Mouse (Mus musculus) urinary bladder, adult 2 months (tissue): Measurements from ENCODE around the gene Rassf5. TPM values are rescaled to one million over a fixed set of nuclear protein-coding genes. Genes with fewer than 3 reads are reported as not detected.
"Not testable (repeated sequence)": the region's sequence is repeated elsewhere in the genome, so short reads cannot be mapped to it uniquely, and the experiment has no call there.

ENCODE experiments used
- DNase-seq: peaks from one replicate; pipeline ENCODE4 v3.0.0; 2022; ENCODE audit warnings: low spot score
- polyA plus RNA-seq: library from polyadenylated mRNA; depleted of rRNA; stranded (reverse); fragments of >200 nt; gene quantifications from 2 replicates; pipeline ENCODE4 v1.2.3, GENCODE M21; 2012

Rassf5 gene
- polyA plus RNA-seq, 1 experiment: 12.2 TPM

DNA sequence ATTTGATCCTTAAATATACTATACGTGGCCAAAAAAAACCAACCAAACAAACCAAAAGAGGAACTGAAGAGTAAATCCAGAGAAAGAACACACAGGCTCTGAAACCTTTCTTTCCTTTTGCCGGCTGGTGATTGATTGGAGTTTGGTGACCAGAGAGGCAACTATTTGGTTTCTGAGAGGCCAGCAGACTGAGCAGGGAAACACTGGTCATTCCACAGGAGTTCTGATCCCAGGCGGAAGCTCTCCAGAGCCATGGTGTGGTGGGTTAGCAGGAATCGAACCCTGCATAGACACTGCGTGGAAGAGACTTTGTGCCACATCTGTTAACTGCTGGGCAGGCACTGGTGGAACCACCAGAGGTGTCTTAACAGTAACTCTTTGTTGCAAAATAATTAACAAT, 67.0 kb downstream of the Rassf5 start:
- DNase-seq: no peak

DNA sequence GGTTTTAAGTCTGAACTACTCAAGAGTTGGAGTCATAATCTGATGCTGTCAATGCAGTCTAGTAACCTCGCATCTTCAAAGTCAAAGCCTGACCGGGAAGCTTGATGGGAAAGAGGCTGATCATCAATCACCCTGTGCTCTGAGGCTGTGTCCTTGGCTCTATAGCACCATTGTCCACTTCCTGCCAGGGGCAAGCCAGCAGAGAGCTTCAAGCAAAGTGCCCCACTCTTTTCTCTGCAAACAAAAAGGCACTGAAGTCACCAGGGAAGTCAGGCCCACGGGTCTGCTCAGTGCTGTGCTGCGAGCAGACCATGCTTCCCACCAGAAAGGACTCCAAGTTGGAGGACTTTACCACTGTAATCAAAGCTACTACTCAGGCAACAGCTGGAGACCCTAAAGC, 67.8 kb downstream of the Rassf5 start:
- no peak for DNase-seq

DNA sequence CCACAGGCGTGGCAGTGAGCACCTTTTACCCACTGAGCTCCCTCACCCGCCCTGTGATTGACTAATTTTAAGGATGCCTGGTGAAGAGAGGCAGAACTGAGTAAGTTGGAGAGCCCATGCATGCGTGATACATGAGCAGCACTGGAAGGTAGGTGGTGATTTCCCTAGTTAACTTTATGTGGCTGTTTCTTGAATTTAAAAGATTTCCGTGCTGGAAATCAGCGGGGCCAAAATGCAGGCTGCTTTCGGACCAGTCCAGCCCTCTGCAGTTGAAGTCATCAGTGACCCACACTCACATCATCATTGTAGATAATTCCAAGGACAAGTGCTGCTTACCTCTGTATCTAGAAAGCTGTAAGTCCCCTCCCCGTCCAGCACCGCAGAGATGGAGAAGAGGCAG, 69.2 kb downstream of the Rassf5 start:
- DNase-seq: no peak

DNA sequence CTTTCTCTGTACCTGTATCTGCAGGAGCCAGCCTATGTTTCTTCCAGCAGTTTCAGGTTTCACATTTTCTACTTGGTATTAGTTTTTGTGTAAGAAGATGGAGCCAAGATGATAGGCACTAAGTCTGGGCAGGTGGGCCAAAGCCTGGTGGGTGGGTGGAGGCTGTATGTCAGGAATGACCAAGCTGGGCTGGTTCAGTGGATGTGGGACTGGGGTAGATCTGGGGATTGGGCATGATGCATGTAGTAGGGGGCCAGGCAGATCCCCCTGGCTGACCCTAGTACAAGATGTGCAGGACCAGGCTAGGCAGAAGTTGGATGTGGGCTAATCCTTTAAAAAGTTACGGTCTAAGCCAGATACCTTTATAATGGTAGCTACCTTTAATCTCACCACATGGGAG, 69.9 kb downstream of the Rassf5 start:
- DNase-seq: no peak

DNA sequence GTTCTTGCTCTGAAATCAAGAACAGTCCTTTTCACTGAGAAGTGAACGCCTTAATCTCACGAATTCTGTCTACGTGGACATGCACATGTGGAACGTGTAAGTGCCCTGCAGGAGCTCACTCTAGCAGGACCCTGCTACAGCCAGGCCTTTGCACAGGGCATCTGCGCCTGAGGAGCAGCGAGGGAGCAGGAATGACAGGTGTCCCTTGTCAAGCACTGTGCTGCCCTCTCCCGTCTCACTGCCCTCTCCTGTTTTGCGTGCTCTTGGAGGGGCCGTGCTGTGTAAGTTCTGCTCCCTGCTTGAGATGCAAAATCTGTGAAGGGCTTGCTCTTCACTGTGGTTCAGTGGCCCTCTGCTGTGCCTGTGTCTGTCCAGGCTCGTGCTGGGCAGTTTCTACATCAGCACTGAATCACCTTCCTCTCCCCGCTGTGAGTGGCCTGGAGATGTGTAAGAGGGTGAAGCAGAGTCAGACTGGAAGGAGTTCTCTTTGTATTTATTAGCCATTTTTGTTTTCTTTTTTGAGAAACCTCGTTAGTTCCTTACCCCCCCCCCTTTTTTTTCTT, 70.7 kb downstream of the Rassf5 start:
- no peak for DNase-seq

DNA sequence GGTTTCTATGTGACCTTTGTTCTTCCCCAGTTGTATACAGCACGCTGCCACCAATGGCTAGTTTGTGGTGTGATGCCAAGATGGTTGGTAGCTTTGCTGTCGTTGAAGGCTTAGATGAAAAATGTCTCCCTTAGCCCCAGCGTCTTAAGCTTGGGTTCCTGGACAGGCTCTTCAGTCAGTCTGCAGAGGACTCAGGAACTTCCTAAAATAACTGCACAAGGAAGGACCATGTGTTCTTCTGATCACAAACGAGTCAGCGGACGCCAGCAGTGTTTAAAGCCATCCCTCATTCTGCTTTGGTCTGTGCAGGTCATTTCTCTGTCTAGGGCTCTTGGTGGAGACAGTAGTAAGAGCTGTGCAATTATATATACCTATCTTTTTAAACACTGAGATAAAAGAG, 71.2 kb downstream of the Rassf5 start:
- no peak for DNase-seq

DNA sequence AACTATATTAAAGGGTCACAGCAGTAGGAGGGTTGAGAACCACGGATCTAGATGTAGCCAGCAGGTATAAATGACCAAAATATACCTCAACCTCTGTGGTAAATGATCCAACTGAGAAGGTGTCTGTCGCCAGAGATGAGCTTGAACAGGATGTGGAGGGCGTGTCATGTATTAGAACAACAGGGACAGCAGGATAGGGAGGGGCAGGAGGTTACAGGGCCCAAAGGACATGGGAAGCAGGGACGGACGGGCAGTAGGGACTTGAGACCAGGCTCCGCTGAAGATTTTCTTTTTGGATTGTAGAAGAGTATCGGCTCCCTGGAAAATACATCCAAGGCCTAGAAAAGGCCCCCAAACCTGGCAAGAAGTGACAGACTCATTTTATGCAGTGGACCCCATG, 72.1 kb downstream of the Rassf5 start:
- DNase-seq: no peak

DNA sequence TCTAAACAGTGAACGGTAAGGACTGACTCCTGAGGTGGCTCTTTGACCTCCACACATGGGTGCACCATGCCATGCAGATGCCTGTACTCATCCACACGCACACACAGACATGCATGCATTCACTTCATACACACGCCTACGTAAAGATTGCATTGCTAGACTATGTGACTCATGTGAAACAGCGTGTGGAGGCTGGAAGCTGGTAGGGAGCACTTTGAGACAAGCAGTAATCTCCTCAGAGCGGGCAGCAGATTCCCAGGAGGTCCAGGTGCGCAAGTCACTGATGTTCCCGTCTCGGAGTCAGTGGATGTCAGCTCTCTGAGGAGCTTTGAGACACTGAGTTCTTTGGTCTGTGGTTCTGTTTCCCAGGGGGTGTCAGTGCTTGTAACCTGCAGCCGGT, 77.4 kb downstream of the Rassf5 start:
- no peak for DNase-seq

DNA sequence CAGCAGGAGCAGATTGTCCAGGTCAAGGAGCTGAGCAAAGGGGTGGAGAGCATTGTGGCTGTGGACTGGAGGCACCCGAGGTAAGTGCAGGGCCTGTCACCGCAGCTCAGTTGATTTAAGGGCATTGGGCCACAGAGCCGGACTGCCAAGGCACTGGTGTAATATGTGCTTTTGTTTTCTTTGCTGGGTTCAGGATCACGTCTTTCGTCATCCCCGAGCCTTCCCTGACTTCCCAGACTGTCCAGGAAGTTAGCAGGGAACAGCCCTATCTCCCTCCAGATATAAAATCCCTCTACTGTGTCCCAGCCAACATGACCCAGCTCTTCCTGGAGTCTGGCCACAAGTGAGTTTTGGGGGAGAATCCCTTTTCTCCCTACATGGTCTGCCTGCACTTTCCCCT, 80.6 kb downstream of the Rassf5 start:
- no peak for DNase-seq

DNA sequence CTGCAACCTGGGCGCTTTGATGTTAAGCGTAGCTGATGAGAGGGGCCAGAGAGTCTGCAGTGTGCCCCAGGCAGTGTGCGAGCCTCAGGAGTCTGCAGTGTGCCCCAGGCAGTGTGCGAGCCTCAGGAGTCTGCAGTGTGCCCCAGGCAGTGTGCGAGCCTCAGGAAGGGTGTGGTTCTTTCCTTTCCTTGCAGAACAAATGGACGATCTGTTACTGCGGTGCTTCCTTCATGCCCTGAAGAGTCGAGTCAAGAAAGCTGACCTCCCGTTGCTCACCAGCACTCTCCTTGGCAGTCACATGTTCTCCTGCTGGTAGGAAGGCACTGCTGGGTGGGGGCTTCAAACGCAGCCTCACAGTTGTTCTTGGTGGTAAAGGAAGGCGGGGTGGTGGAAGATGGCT, 84.0 kb downstream of the Rassf5 start:
- DNase-seq: no peak

DNA sequence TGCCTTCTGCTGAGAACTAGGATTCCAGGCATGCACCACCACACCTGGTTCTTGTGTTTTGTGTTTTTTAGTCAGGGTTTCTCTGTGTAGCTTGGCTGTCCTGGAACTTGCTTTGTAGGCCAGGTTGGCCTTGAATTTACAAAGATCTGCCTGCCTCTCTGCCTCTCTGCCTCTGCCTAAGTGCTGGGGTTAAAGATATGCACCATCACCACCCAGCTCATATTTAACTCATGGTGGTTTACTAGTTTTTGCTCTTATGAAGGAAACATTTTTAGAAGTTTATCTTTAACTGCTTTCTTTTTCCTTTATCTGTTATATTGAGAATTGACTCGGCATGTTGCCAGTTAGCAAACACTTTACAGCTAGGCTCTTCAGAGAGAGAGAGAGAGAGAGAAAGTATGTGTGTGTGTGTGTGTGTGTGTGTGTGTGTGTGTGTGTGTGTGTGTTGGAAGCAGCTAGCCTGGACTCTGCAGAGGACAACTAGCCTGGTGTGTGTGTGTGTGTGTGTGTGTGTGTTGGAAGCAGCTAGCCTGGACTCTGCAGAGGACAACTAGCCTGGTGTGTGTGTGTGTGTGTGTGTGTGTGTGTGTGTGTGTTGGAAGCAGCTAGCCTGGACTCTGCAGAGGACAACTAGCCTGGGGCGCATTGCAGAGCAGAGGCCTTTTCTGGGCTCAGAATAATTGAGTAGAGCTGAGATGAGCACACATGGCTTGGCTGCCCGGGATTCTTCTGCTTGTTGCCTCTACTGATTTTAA, 85.3 kb downstream of the Rassf5 start:
- not testable (repeated sequence) for DNase-seq

DNA sequence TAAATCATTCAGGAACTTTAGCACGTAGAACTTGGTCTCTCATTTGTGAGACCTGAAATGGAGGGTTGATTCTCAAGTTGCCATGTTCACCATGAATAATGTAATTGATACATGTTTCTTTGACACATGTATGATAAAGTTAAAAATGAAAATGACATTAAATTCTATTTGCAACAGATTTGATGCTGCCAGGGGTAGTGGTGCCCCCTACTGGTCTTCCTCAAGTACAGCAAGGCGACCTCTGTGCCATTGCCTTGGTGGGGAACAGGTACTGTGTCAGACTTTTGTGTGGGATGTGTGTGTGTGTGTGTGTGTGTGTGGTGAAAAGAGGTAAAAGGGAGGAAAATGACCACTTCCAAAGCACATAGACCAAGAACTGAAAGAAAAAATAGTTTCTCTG, 89.6 kb downstream of the Rassf5 start:
- no peak for DNase-seq

DNA sequence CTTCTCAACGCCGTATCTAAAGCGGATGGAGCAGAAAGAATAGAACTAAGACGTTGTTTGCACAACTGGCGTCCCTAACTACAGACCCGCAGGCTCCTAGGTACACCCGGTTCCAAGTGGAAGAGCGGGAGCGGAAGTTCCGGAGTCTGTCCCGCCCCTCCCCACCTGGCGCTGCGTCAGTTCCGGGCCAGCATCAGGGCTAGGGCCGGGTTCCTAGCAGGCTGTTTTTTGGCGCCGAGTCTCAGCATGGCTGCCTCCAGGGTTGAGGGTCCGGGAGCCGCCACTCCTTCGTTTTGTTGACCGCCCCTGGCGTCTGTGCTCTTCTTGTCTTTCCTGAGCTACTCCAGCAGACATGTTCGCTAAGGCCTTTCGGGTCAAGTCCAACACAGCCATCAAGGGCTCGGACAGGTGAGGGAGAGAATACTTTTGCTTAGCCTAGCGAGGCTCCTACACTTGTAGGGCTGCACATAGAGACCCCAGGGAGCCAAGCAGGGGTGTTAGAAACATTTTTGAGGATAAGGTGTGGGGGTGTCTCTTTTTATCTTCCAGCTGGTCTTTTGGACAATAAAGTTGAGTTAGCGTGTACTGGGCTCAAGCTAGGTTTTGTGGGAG, 91.9 kb downstream of the Rassf5 start, which contains the start of gene Eif2d:
TSS of gene Eif2d (plus strand) at position 164 of the 612 bp plus-strand sequence.
- peak; percentile 75 for DNase-seq

DNA sequence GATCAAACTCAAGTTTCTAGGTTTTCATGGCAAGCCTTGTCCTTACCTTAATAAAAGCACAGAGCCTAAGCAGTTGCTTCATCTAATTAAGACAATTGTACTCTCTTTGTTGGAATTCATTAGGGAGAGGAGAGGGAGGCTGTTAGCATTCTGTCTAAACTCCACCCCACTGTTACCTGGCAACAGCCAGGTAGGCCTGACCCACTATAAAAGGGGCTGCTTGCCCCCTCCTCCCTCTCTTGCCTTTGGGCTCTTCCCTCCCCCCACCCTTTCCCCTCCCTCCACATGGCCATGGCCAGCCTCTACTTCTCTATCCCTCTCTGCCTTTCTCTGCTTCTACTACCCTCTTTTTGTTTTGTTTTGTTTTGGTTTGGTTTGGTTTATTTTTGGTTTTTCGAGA, 95.6 kb downstream of the Rassf5 start:
- DNase-seq: no peak

DNA sequence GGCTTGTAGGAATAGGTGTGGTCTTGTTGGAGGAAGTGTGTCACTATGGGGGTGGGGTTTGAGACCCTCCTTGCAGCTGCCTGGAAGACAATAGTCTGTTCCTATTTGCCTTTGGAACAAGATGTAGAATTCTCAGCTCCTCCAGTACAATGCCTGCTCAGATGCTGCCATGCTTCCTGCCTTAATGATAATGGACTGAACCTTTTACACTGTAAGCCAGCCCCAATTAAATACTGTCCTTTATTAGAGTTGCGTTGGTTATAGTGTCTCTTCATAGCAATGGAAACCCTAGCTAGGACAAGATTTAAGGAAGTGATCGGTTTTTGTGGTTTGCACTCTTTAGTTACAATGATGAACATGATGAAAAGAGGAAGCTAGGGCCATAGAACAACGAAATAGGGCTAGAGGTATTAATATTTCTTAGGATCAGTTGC, 98.9 kb downstream of the Rassf5 start:
- no peak for DNase-seq

DNA sequence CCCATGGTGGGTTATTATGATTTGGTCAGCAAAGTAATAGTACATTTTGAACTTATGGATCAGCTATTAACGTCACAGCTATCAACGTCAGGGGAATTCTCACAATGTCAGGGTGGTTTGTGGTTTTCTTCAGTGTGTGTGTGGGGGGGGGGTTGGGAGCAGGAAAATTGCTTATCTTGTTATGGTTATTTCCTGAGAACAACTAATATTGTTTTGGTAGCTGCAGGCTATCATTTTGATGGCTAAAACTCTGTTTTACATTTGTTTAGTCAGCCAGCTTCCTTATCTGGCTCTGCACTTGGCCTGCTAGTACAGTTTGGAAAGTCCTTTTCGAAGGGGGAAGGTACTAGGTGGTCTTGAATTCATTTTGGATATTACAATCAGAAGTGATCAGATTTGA, 99.8 kb downstream of the Rassf5 start:
- DNase-seq: not testable (repeated sequence)

DNA sequence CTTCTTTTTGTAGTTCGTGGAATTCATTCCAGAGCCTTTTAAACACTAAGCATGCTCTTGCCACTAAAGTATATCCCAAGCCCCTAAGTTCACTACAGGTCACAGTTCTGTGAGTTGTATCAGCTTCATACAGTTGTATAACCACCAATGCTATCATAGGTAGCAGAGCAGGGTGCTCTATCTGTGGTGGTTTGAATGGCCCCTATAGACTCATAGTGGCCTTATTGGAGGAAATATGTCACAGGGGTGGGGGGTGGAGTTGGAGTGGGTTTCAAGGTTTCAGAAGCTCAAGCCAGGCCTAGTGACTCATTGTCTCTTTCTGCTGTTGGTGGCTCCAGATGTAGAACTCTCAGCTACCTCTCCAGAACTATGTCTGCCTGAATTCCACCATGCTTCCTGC, 102.6 kb downstream of the Rassf5 start:
- no peak for DNase-seq

DNA sequence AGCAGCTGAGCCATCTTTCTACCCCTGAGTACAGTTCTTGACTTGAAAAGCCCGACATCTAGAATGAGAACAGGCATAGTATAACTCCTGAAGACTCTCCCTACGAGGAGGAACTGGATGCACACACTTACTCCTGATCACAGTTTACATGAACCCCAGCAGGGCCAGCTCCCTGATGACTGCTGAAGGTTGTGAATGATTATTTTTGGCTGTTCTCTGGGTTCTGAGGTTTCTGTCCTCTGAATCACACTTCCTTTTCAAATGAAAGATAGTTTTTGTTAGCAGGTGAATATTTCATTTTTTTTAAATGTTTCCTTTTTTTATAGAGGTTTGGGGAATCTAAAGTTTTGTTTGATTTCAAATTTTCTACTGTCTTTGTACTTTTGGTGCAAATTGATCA, 103.6 kb downstream of the Rassf5 start:
- DNase-seq: no peak

DNA sequence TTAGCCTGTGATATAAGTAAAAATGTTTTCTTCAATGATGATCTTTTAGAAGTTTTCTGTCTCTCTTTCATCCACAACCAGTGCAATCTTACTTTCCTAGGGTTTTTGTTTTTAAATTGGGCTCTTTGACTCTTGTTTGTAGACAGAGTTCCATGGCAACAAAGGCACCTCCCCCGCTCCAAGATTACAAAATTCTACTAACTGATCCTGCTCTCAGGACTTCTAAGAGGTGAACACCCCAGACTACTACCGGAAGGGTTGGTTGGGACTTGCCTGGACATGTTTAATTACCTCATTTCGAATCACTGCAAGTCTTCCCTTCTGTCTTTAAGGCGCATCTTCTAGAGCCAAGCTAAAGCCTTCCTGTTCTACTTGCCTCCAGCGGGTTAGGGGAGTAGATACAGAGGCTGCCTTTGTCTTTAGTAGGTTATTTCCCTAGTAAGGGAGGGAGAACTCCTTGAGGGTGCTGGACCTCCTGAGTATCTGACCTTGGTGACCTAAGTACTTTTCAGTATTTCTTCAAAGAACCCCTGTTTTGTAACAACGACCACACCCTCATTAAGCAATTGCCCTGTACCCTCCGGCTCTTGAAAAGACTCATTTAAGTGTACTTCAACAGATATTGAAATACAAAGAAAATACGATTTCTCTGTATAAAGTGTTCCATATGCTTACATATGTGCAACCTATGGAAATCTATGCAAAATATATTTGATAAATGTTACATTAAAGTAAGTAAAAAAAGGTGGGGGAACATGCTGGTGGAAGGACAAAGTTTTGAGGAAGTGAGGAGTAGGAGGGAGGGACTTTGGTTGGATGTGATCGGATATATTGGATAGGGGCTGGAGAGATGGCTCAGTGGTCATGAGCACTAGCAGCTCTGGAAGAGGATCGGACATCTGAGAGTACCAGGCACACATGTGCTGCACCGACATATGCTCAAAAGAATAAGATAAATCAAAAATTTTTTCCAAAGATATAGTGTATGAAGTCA, 105.7 kb downstream of the Rassf5 start:
- DNase-seq: no peak

DNA sequence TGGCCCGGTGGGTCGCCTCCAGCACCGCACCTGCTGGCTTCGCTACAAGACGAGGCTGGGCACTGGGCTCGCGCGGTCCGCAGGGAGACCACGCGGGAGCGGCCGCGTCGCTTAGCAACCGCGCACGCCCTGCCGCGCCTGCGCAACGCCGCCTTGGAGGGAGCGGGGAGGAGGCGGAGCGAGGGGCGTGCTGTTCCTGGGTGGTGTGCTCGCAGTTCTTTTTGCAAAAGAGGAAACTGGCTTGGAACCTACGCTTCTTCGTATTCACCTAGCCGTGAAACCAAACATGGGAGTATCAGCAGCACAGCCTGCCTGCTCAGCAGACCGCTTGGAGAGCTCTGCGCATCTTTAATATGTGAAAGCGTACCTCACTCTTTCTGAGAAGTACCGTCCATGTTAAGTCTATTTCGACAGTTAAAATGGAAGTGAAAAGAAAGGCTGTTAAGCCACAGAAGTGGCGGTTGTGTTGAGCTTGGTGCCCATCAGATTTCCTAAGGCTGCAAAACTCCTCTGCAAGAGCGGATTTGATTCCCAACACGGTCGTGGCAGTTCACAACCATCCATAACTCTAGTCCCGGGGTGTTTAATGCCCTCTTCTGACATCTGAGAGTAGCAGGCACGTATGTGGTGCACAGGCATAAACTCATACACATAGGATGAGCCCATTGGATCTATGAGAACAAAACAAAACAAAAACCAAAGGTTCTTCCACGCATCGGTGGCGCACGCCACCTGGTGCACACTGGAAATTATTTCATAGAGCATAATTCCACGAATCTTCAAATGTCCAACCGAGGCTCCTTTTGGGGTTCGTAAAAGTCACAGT, 106.7 kb downstream of the Rassf5 start, which contains the start of gene Dyrk3:
TSS of gene Dyrk3 (minus strand) at position 150 of the 826 bp plus-strand sequence.
- DNase-seq: peak; percentile 77

DNA sequence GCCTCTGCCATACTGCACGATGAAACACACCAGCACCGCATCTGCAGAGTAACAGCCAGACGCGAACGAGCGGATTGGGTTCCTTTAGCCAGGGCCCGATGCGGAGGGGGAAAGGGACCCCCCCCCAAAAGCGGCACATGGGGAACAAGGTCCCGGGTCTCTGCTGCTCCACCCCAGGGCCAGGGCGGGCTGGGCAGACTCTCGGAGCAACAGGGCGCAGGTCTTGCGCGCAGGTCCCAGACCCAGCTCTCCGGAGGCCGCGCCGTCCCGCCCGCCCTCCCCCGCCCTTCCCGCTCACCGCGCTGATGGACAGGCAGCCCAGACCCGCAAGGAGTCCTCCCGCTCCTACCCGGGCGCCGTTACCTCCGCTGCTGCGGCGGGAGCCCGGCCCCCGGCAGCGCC, 107.3 kb downstream of the Rassf5 start:
- DNase-seq: no peak
